Mouse (Mus musculus): ENCODE data around the gene Tmem88b.
"Not testable (repeated sequence)": the region's sequence is repeated elsewhere in the genome, so short reads cannot be mapped to it uniquely, and the experiment has no call there.

Gene Tmem88b

DNA sequence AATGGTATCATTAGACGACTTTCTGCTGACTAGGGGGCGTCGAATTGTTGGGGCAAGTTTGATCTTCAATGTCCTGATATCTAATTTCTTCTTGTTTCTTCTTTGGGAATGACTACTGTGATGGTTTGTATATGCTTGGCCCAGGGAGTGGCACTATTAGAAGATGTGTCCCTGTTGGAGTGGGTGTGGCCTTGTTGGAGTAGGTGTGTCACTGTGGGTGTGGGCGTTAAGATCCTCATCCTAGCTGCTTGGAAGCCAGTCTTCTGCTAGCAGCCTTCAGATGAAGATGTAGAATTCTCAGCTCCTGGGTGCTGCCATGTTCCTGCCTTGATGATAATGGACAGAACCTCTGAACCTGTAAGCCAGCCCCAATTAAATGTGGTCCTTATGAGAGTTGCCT, 3.2 kb upstream of the Tmem88b start:
- DNase-seq (ENCODE audit: low spot score in 2 of 2): not testable (repeated sequence)

- no peak for DNase-seq (ENCODE audit: low spot score in 2 of 2)
Measured at GRCm38 (mm10) chr4:155788300-155788699, 2.6 kb upstream of the Tmem88b start.

GRCm38 (mm10) chr4:155785246-155785645, 428 bp downstream of the Tmem88b start:
- no peak for DNase-seq (ENCODE audit: low spot score in 2 of 2)

DNA sequence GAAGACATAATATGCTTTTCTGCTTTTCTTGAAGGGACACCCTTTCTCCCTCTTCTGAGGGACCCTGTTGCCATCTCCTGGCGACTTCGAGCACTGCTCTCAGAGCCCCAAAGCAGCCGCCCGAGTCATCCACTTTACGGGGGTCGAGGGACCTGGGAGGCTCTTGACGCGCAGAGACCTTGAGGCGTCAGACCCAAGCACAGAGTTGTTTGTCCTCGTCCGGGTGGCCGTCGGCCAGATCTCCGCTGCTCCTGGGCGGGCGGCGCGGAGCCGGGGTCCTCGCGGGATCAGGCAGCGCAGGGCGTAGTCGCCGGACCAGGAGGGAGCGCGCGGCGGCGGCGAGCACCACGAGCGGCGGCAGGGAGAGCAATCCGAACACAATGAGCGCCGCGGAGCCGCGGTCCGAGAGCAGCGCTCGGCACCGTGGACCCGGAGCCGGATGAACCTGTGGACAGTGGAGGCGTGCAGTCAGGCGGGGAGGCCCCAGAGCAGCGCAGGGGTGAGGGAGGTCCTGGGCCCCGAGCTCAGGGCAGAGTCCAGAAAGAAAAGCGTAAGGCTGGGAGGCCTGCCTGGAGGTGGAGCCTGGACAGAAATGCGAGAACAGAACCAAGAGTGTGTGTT, 1.5 kb downstream of the Tmem88b start:
- peak; percentile 73 to 84 for DNase-seq (ENCODE audit: low spot score in 2 of 2)

GRCm38 (mm10) chr4:155783486-155784080, 2.1 kb downstream of the Tmem88b start:
- no peak for DNase-seq (ENCODE audit: low spot score in 2 of 2)

- DNase-seq (ENCODE audit: low spot score in 2 of 2): no peak
Measured at GRCm38 (mm10) chr4:155780895-155781294, 4.8 kb downstream of the Tmem88b start.

- no peak for DNase-seq (ENCODE audit: low spot score in 2 of 2)
Measured at GRCm38 (mm10) chr4:155779498-155779897, 6.2 kb downstream of the Tmem88b start.

DNA sequence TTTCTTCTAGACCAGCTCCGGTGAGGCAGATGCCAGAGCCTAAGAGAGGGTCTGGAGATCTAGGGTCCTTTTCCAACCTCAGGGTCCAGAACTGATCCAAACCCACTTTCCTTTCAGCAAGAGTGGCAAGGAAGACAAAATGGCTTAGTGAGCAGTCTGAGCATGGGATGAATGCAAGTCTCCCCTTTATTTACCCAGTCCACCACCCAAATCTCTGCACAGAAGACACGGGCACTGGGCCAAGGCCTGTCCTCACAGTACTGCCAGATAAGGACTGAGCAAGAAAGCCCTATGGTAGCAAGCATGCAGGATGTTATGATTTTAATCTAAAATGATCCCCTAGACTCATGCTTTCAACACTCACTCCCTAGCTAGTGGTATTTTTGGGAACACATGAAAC, 7.9 kb downstream of the Tmem88b start:
- no peak for DNase-seq (ENCODE audit: low spot score in 2 of 2)

DNA sequence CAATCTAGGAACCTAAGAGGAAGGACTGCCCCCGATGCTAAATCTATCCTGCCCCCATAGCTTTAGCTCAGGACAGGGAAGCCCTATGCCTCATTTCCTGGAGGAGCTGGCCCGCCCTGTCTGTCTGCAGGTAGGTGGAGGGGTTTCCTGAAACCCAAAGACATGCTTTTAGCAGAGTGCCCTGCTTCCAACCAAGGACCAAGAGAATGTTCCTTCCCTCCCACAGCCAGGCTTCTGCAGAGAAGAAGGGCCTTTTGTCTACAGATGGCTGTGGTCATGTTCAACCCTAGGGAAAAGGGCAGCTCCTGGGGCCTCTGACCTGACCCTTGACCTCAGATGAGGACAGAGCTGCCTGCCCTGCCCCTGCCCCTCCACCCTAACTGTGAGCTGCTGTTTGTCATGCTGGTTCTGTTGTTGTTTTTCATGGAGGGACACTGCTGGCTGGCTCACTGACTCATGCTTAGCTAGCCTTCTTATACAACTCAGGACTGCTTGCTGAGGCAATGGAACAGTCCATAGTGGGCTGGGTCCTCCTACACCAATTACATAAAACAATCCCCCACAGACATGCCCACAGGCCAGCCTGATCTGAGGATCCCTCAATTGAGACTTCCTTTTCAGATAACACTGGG, 8.9 kb downstream of the Tmem88b start:
- no peak for DNase-seq (ENCODE audit: low spot score in 2 of 2)

GRCm38 (mm10) chr4:155775855-155776254, 9.8 kb downstream of the Tmem88b start:
- DNase-seq (ENCODE audit: low spot score in 2 of 2): no peak

DNA sequence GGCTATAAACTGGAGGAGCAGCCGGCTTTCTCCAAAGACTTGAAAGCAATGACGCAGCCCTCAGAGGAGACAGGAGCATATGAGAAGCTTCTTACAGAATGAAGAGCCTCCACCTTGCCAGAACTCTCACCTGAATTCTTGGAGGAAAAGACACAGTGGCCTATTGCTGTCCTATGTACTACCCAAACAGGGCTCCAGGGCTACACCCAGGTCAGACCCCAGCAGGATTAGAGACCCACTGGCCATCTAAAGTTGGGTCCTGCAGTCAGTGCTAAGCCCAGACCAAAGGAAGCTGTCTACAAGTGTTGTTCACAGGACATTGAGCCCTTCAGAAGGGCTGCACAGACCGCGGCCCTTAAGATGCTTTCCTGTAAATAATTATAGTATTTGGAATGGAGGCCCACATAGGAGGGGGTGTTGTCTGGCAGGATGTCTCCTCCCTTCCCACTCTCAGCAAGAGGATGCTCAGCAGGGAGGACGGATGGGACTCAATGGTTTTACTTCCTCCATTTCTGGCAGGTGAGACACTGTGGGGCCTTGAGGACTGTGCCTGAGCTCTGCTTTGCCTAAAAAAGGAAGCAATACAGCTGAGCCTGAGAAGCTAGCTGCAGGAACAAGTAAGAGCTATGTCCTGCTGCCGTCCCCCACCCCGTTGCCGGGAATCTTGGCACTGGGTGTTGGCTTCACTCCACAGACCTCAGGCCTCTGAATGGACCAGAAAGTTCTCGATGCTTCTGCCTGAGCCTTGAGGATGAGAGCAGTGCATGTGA, 10.5 kb downstream of the Tmem88b start:
- no peak for DNase-seq (ENCODE audit: low spot score in 2 of 2)

DNA sequence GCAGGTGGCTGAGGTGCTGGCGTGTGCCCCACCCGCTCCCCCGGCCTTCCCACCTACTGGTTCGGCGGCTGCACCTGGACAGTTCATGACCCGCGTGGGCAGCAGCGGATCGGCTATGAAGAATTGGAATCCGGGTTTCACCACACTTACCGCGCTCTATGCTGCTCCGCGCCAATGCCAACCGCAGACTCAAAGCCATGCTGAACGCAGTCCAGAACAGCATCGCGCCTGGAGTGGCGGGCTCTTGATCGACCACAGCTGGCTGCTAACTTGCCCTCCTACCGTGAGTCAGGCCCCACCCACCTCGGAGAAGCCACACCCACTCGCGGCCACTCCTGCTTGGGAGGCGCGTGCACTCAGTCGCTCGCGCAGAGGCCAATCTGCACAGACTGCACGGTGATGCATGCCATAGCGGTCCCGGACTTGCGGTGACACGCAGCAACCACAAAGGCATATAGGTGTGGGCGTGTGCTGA, 11.4 kb downstream of the Tmem88b start, which contains the start of gene Vwa1:
Vwa1 (minus strand) TSS at position 419 of the 475 bp plus-strand sequence.
- DNase-seq (ENCODE audit: low spot score in 2 of 2): peak; percentile 53 to 74

DNA sequence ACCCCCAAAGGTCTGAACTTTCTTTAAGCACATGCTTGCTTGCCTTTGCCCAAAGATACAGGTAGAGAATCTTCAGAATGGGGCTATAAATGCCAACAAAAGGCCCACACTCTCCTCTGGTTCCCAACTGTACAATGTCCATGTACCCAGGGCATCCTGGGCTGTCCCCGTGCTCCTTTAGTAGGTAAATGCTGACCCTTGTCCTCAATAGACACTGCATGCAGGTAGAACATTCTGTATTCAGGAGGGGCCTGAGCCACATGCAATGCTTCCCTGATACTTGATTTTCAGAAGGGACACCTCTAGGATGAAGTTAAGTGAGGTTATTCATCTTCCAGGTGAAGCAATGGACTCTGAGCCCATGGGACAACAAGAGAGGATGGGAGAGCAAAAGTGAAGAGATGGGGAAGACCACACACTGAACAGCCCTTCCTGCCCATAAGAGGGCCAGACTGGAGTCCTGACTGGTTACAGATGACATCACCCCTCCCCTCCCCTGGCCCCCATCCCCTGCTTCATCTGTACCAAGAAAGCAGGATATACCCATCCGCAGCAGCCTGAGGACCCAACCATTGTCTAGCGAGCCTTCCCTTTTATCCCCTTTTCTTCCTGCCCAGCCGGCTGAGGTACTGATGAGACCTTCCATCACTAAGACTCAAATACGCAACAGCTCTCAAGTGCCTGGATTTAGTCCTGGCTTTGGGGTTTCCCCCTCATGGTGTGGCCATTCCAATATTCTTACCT, 12.2 kb downstream of the Tmem88b start:
- no peak for DNase-seq (ENCODE audit: low spot score in 2 of 2)

DNA sequence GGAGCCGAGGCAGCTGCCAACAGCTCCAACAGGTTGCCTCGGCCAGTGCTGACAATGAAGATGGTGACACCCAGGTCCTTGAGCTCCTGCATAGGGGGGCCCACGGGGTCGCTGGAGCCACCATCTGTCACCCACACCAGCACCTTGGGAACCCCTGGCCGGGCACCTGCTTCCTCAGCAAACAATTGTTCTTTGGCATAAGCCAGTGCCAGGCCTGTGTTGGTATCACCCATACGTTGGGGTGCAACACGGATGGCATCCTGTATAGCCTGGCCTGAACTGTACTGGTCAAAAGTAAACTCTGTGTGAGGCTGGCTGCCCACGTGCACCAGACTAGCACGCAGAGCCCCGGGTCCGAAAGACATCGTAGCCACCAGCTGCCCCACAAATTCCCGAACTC, 12.9 kb downstream of the Tmem88b start:
- no peak for DNase-seq (ENCODE audit: low spot score in 2 of 2)

GRCm38 (mm10) chr4:155771706-155772105, 14.0 kb downstream of the Tmem88b start:
- DNase-seq (ENCODE audit: low spot score in 2 of 2): no peak

- DNase-seq (ENCODE audit: low spot score in 2 of 2): no peak
Measured at GRCm38 (mm10) chr4:155770626-155771025, 15.0 kb downstream of the Tmem88b start.

DNA sequence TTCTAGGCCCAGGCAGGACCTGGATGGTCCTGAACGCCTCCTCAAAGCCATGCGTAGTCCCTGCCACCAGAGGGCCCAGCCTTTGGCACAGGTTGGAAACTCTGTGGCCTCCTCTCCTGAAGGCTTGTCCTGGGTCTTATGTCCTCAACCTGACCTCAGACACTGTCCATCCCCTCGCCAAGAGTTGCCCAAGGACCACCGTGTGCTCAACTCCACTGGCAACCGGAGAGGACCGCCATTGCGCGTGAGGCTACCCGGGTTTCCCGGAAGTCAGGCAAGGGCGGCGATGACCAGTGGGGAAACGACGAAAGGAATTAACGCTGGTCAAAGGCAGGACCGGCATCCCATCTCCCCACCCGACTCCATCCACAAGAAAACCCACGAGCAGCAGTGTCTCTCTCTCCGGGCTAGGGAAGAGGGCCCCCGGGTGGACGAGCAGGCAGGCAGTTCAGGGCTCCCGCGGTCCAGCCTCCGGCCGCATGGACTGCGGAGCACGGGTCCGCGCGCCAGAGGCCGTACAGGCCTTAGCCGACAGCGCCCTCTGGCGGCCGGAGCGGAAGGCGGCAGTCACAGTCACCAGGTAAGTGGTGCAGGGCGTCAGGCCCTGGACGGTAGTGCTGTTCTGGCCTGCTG, 15.7 kb downstream of the Tmem88b start:
- DNase-seq (ENCODE audit: low spot score in 2 of 2): peak; percentile 93 to 95

DNA sequence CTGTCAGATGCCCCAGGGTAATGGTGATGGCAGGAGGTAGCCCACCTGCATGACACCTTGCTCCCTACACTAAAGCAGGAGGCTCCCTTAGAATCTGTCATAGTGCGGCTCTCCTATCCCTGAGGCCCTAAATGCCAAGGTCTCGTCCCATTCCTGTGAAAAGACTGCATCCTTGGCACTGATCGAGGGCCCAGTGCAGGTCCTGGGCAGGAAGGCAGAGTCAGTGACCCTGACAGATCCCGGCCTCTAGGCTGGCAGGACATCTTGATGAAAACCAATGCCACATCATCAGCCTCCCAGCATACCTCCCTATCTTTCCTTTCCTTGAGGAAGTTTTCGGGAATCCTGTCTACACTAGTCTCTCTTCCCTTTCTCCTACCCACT, 16.2 kb downstream of the Tmem88b start:
- no peak for DNase-seq (ENCODE audit: low spot score in 2 of 2)

- no peak for DNase-seq (ENCODE audit: low spot score in 2 of 2)
Measured at GRCm38 (mm10) chr4:155762357-155762756, 23.3 kb downstream of the Tmem88b start.

- DNase-seq (ENCODE audit: low spot score in 2 of 2): no peak
Measured at GRCm38 (mm10) chr4:155761356-155762099, 24.1 kb downstream of the Tmem88b start.
